Mouse (Mus musculus): Measurements from ENCODE around the gene Lhx8. TPM values are rescaled to one million over a fixed set of nuclear protein-coding genes. Genes with fewer than 3 reads are reported as not detected.

Lhx8 gene
- polyA plus RNA-seq, 1 experiment: 0.56 TPM

GRCm38 (mm10) chr3:154269757-154270366 lies 60.6 kb downstream of the Lhx8 start:
- no peaks in the 10 kb centered on the region for H3K4me1 ChIP-seq (ENCODE audit: control insufficient read depth, insufficient read depth, low read length)
- H3K4me3 ChIP-seq (ENCODE audit: insufficient read depth, low read length): no peak overlapping the region; the same call in 1 of the 2 replicates
- TF ChIP-seq CTCF (IDR thresholded peaks at IDR 0.05; ENCODE audit: extremely low read depth, insufficient read depth, low read length) (peak; percentile 99), POLR2A (IDR thresholded peaks at IDR 0.05; ENCODE audit: extremely low read depth, insufficient read depth, low read length) (no peak)

DNA sequence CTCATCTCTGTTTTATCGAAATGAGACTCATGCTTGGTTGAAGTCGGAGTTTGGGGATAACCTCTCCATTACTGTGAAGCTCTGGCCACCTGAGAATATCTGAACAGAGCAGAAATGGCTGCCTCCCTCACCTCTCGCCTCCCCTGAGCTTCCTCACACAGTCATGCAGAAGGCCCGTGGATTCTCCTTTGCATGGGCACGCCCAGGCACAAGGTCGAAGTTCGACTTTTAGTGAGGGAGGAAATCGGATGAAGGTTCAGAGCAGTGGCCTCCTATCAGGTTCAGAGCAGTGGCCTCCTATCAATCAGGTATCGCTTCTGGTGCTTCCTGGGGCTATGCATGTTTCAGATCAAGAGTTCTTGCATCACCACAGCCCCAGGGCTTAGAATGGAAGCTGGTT lies 62.1 kb downstream of the Lhx8 start:
- no peak overlapping the region for H3K27ac ChIP-seq (ENCODE audit: insufficient read depth, low read length)
- no peak for TF ChIP-seq CTCF (IDR thresholded peaks at IDR 0.05; ENCODE audit: extremely low read depth, insufficient read depth, low read length)
- no peak overlapping the region for H3K4me3 ChIP-seq (ENCODE audit: insufficient read depth, low read length)
- H3K4me1 ChIP-seq (ENCODE audit: control insufficient read depth, insufficient read depth, low read length): no peaks in the 10 kb centered on the region

More at GRCm38 (mm10) chr3:154269757-154270366, 60.6 kb downstream of the Lhx8 start:
- H3K27ac ChIP-seq (ENCODE audit: insufficient read depth, low read length): no peak overlapping the region

GRCm38 (mm10) chr3:154257312-154257711 lies 73.1 kb downstream of the Lhx8 start:
- TF ChIP-seq CTCF (IDR thresholded peaks at IDR 0.05; ENCODE audit: extremely low read depth, insufficient read depth, low read length) (no peak), POLR2A (IDR thresholded peaks at IDR 0.05; ENCODE audit: extremely low read depth, insufficient read depth, low read length) (no peak)
- Histone ChIP-seq H3K4me3 (ENCODE audit: insufficient read depth, low read length) (no peak overlapping the region), H3K4me1 (ENCODE audit: control insufficient read depth, insufficient read depth, low read length) (peaks cover 2% of the 10 kb centered on the region; the same call in 1 of the 2 replicates), H3K27ac (ENCODE audit: insufficient read depth, low read length) (no peak overlapping the region)

Measured in cortical plate, adult 2 months (tissue).